Mouse (Mus musculus) stomach, postnatal 0 days (tissue): ENCODE results near the gene Cdh1. TPM values are rescaled to one million over a fixed set of nuclear protein-coding genes. Genes with fewer than 3 reads are reported as not detected.

Source experiments
- ATAC-seq: fragments of 200-750 bp; cut with Nextera tagmentation; 2 replicates; pipeline ENCODE4 v1.8.0; 2017; ENCODE audit not compliant: low FRiP score, low TSS enrichment
- DNase-seq: peaks from one replicate; pipeline ENCODE4 v3.0.0-alpha.2; 2016; ENCODE audit warnings: low spot score
- H3K27ac ChIP-seq: fragments of 300-500 bp; sonication (generic); replicated peaks from 2 replicates; pipeline ENCODE4 v1.5.1; 2014; ENCODE audit warnings: mild to moderate bottlenecking, control low read depth
- H3K27me3 ChIP-seq: fragments of 300-500 bp; sonication (generic); 2 replicates; pipeline ENCODE4 v1.6.1; 2014; ENCODE audit warnings: low read length; ENCODE audit not compliant: control insufficient read depth, insufficient read depth
- H3K36me3 ChIP-seq: fragments of 300-500 bp; sonication (generic); 2 replicates; pipeline ENCODE4 v1.6.1; 2014; ENCODE audit warnings: low read length, mixed read lengths; ENCODE audit not compliant: control insufficient read depth, insufficient read depth
- H3K4me1 ChIP-seq: fragments of 300-500 bp; sonication (generic); replicated peaks from 2 replicates; pipeline ENCODE4 v1.6.1; 2014; ENCODE audit warnings: antibody characterized with exemption; ENCODE audit not compliant: control insufficient read depth, insufficient read depth
- H3K4me2 ChIP-seq: fragments of 300-500 bp; sonication (generic); replicated peaks from 2 replicates; pipeline ENCODE4 v1.6.1; 2014; ENCODE audit warnings: low read depth, mild to moderate bottlenecking, control low read depth, moderate library complexity
- H3K4me3 ChIP-seq: fragments of 300-500 bp; sonication (generic); 2 replicates; pipeline ENCODE4 v1.5.1; 2014; ENCODE audit warnings: low read depth, low read length, control low read depth
- H3K9ac ChIP-seq: fragments of 300-500 bp; sonication (generic); 2 replicates; pipeline ENCODE4 v1.6.1; 2014; ENCODE audit warnings: mild to moderate bottlenecking, low read length, control low read depth, mixed read lengths
- H3K9me3 ChIP-seq: fragments of 300-500 bp; sonication (generic); 2 replicates; pipeline ENCODE4 v1.6.1; 2016; ENCODE audit warnings: low read length; ENCODE audit not compliant: control insufficient read depth
- CTCF ChIP-seq: IDR thresholded peaks from 2 replicates; pipeline ENCODE4 v1.5.1; 2016; ENCODE audit warnings: antibody characterized with exemption, low read depth, mild to moderate bottlenecking, moderate library complexity
- EP300 ChIP-seq: optimal IDR thresholded peaks from 2 replicates; pipeline ENCODE3; 2016; ENCODE audit warnings: antibody characterized with exemption
- WGBS: fragments of 180-500 bp; shearing (Covaris S2); extraction: QIAGEN DNeasy Blood & Tissue Kit; methylation state at CpG from one replicate; pipeline ENCODE4 v1.1.7; 2014; 5-methylcytosine and 5-hydroxymethylcytosine counted together
- polyA plus RNA-seq: library from polyadenylated mRNA; unstranded; fragments of >200 nt; fragmentation: Nextera tagmentation; extraction: Ambion mirVana; gene quantifications from 2 replicates; pipeline ENCODE4 v1.2.1, GENCODE M21; 2015

The Cdh1 gene
- polyA plus RNA-seq, 1 experiment from 2014 or later = 118 TPM

DNA sequence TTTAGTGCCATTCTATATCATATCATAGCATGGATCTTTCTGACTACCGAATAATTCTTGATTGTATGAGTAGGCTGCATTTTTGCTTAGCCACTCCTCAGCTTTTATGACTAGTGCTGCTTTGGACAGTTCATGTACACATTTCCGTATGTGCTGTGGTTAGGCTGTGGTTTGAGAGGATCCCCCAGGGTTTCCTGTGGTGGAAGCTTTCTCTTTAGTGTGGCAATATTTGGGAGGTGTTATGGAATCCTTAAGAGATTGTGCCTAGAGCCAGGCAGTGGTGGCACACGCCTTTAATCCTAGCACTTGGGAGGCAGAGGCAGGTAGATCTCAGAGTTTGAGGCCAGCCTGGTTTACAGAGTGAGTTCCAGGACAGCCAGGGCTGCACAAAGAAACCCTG, 98.2 kb downstream of the Cdh1 start:
- Histone ChIP-seq H3K9me3 (no peaks in the 10 kb centered on the region), H3K4me2 (no peak overlapping the region), H3K27me3 (no peaks in the 10 kb centered on the region), H3K27ac (no peak overlapping the region), H3K9ac (no peak overlapping the region), H3K4me1 (no peaks in the 10 kb centered on the region), H3K36me3 (peaks cover 15% of the 10 kb centered on the region), H3K4me3 (no peak overlapping the region)
- WGBS = 90% methylated on average over 3 of the region's 3 CpGs
- ATAC-seq (no peak), DNase-seq (no peak)
- no peak for TF ChIP-seq EP300
- TF ChIP-seq CTCF = no peak

DNA sequence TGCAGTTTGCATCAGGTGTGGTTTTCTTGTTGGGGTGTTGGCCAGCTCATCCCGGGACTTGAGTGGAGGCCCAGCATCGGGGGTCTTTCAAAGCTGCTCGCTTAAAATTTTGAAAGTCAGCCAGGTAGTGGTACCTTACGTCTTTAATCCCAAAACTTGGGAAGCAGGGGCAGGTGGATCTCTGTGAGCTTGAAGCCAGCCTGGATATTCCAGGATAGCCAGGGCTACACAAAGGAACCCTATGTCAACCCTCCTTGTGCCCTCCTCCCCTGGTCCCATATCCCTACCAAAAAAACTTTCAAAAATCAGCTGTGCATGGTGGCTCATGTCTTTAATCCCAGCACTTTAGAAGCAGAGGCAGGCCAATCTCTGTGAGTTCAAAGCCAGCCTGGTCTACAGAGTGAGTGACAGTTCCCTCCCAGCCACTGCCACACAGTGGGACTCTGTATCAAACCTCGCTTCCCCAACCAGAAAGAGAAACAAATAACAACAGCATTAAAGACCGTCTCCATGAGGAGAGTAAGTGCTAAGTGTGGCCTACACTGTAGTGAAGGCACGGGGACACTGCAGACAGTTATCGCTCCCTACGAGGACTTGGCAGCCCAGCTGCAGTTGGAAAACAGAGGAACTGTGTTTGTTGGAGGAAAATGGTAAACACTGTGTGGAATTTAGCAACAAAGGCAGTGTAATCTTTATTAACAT, 101.2 kb downstream of the Cdh1 start:
- Histone ChIP-seq H3K4me1 (no peaks in the 10 kb centered on the region), H3K27me3 (no peaks in the 10 kb centered on the region), H3K4me3 (no peak overlapping the region), H3K27ac (peak overlapping the region; percentile 63), H3K4me2 (no peak overlapping the region), H3K9ac (no peak overlapping the region), H3K9me3 (no peaks in the 10 kb centered on the region), H3K36me3 (peaks cover 5% of the 10 kb centered on the region)
- DNase-seq = no peak
- TF ChIP-seq EP300 (no peak), CTCF (no peak)
- peak; percentile 30 for ATAC-seq
- WGBS = 64% methylated on average over 9 of the region's 9 CpGs

DNA sequence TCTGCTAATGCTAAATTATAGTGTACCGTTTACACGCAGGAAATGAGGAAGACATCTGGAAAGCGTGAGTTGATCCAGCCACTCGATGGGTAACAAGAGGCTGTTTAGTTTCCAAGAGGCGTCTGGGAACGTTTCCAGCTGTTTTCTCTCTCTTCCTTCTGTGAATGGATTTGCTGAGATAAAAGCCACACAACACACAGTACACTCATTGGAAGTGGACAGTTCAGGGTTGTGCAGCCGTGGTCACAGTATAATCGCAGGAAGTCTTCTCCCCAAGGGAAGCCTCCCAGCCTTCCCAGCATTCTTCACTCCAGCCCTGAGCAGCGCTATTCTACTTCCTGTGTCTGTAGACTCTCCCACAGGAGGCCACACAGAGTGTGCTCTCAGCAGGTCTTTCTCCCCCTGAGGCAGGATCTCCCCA, 101.8 kb downstream of the Cdh1 start:
- no peak overlapping the region for H3K4me3 ChIP-seq
- H3K9ac ChIP-seq = no peak overlapping the region
- peaks cover 5% of the 10 kb centered on the region for H3K36me3 ChIP-seq
- H3K9me3 ChIP-seq = no peaks in the 10 kb centered on the region
- DNase-seq = peak; percentile 21
- H3K27me3 ChIP-seq = no peaks in the 10 kb centered on the region
- H3K4me2 ChIP-seq = no peak overlapping the region
- no peak for TF ChIP-seq EP300
- TF ChIP-seq CTCF = no peak
- ATAC-seq = peak; percentile 79
- no peaks in the 10 kb centered on the region for H3K4me1 ChIP-seq
- WGBS = 36% methylated on average over 9 of the region's 9 CpGs
- peak overlapping the region; percentile 63 for H3K27ac ChIP-seq

DNA sequence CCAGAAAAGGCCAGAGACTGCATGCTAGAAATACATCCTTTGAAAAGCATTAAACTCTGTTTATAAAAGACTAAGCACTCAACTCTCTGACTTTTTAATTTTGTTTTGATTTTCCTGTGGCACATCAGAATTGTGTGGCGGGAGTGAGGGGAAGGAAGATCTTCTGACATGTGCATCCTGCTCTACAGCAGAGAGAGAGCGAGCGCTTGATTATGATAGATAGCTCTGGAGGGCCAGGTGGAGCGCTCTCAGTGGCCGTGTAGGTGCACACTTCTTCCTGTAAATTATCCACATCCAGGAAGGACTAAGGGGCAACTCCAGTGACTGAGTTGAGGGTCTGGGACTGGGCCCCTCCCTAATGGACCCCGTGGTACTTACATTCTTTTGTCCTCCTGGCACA, 103.0 kb downstream of the Cdh1 start:
- no peaks in the 10 kb centered on the region; the same call in 1 of the 2 replicates for H3K36me3 ChIP-seq
- WGBS = 75% methylated on average over 6 of the region's 6 CpGs
- no peaks in the 10 kb centered on the region for H3K27me3 ChIP-seq
- TF ChIP-seq EP300 = no peak
- no peak for TF ChIP-seq CTCF
- ATAC-seq (no peak), DNase-seq (no peak)
- H3K27ac ChIP-seq = no peak overlapping the region
- H3K4me1 ChIP-seq = no peaks in the 10 kb centered on the region
- no peak overlapping the region for H3K9ac ChIP-seq
- no peaks in the 10 kb centered on the region for H3K9me3 ChIP-seq
- no peak overlapping the region for H3K4me2 ChIP-seq
- no peak overlapping the region for H3K4me3 ChIP-seq

DNA sequence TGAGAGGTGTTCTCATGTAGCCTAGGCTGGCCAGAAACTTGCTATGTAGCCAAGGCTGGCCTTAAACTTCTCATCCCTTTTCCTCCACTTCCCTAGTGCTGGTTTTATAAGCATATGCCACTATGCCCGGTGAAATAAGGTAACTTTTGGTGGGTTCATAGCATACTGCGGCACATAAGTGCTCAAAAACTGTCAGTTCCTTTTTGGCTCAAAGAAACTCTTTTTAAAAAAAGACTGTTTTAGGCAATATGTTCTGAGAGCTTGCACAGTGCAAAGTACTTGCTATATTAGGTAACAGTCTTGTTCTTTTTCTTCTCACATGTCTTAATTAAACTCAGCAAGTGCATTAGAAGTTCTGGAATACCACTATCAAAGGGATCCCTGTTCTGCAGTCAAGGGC, 106.9 kb downstream of the Cdh1 start:
- TF ChIP-seq EP300 = no peak
- TF ChIP-seq CTCF = no peak
- no peak overlapping the region for H3K4me3 ChIP-seq
- H3K36me3 ChIP-seq = no peaks in the 10 kb centered on the region
- no peak overlapping the region for H3K9ac ChIP-seq
- H3K27me3 ChIP-seq = no peaks in the 10 kb centered on the region
- H3K4me2 ChIP-seq = no peak overlapping the region
- DNase-seq (no peak), ATAC-seq (no peak)
- WGBS = 93% methylated on average over 2 of the region's 2 CpGs
- no peaks in the 10 kb centered on the region for H3K4me1 ChIP-seq
- no peaks in the 10 kb centered on the region for H3K9me3 ChIP-seq
- H3K27ac ChIP-seq = no peak overlapping the region

DNA sequence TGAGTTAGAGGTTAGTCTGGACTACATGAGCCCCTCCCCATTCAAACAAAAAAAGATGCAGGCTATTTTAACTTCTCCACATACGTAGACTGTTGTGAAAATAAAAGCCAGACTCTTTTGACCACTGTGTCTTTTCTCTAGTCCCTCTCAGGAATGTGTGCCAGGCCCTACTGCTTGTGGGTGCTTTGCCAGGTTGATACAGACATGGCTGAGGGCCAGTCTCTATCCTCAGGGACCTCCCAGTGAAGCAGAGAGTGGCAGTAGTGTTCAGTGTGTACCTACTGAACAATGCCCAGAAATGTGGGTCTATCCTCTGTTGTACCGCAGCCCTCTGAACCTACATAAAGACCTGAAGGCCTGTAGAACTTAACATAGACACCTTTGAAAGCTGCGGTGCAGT, 109.3 kb downstream of the Cdh1 start:
- Histone ChIP-seq H3K36me3 (no peaks in the 10 kb centered on the region), H3K4me2 (no peak overlapping the region), H3K4me1 (no peaks in the 10 kb centered on the region), H3K27me3 (no peaks in the 10 kb centered on the region), H3K4me3 (no peak overlapping the region), H3K9me3 (no peaks in the 10 kb centered on the region), H3K27ac (no peak overlapping the region), H3K9ac (no peak overlapping the region)
- TF ChIP-seq EP300 (no peak), CTCF (no peak)
- 86% methylated on average over 3 of the region's 3 CpGs for WGBS
- DNase-seq (no peak), ATAC-seq (no peak)
